Mouse (Mus musculus): ENCODE data around the gene Sypl. TPM values are rescaled to one million over a fixed set of nuclear protein-coding genes. Genes with fewer than 3 reads are reported as not detected.

The Sypl gene
- polyA plus RNA-seq, 1 experiment from 2014 or later: 39.8 TPM

GRCm38 (mm10) chr12:32924245-32924644 is 29.4 kb upstream of the Sypl start:
- Histone ChIP-seq H3K4me1 (peaks cover 12% of the 10 kb centered on the region), H3K4me3 (no peak overlapping the region), H3K9me3 (no peaks in the 10 kb centered on the region), H3K27ac (replicated peaks) (no peak overlapping the region), H3K4me2 (replicated peaks) (no peak overlapping the region), H3K36me3 (no peaks in the 10 kb centered on the region), H3K27me3 (no peaks in the 10 kb centered on the region), H3K9ac (replicated peaks) (no peak overlapping the region)
- WGBS: 34% methylated on average over 3 of the region's 3 CpGs
- ATAC-seq (replicated peaks): no peak

GRCm38 (mm10) chr12:32926331-32927172 is 27.1 kb upstream of the Sypl start:
- Histone ChIP-seq H3K27me3 (no peaks in the 10 kb centered on the region), H3K4me3 (no peak overlapping the region), H3K36me3 (no peaks in the 10 kb centered on the region), H3K4me1 (peaks cover 12% of the 10 kb centered on the region), H3K27ac (replicated peaks) (peak overlapping the region; percentile 60), H3K4me2 (replicated peaks) (0 out of 2 replicates have a peak overlapping the region, but pooled peaks have one; percentile 3), H3K9me3 (no peaks in the 10 kb centered on the region), H3K9ac (replicated peaks) (no peak overlapping the region)
- peak; percentile 90 for ATAC-seq (replicated peaks)
- WGBS: 48% methylated on average over 18 of the region's 18 CpGs

- Histone ChIP-seq H3K36me3 (no peaks in the 10 kb centered on the region), H3K27ac (replicated peaks) (peak overlapping the region; percentile 60), H3K9me3 (no peaks in the 10 kb centered on the region), H3K4me1 (peaks cover 12% of the 10 kb centered on the region), H3K9ac (replicated peaks) (no peak overlapping the region), H3K27me3 (no peaks in the 10 kb centered on the region), H3K4me2 (replicated peaks) (no peak overlapping the region), H3K4me3 (no peak overlapping the region)
- ATAC-seq (replicated peaks): no peak
- 62% methylated on average over 10 of the region's 10 CpGs for WGBS
These were observed 26.4 kb upstream of the Sypl start for GRCm38 (mm10) chr12:32927231-32927835.

GRCm38 (mm10) chr12:32928180-32928579 is 25.5 kb upstream of the Sypl start:
- 59% methylated on average over 3 of the region's 3 CpGs for WGBS
- no peak overlapping the region for H3K4me2 ChIP-seq (replicated peaks)
- ATAC-seq (replicated peaks): no peak

GRCm38 (mm10) chr12:32929831-32930513 is 23.7 kb upstream of the Sypl start:
- 90% methylated on average over 11 of the region's 11 CpGs for WGBS
- Histone ChIP-seq H3K9ac (replicated peaks) (no peak overlapping the region), H3K4me1 (peaks cover 12% of the 10 kb centered on the region), H3K4me2 (replicated peaks) (no peak overlapping the region), H3K36me3 (no peaks in the 10 kb centered on the region), H3K27me3 (no peaks in the 10 kb centered on the region), H3K4me3 (no peak overlapping the region), H3K27ac (replicated peaks) (no peak overlapping the region), H3K9me3 (no peaks in the 10 kb centered on the region)
- ATAC-seq (replicated peaks): no peak

More at GRCm38 (mm10) chr12:32928180-32928579, 25.5 kb upstream of the Sypl start:
- no peak overlapping the region for H3K27ac ChIP-seq (replicated peaks)
- no peaks in the 10 kb centered on the region for H3K36me3 ChIP-seq
- H3K9me3 ChIP-seq: no peaks in the 10 kb centered on the region
- peaks cover 12% of the 10 kb centered on the region for H3K4me1 ChIP-seq
- H3K27me3 ChIP-seq: no peaks in the 10 kb centered on the region
- no peak overlapping the region for H3K9ac ChIP-seq (replicated peaks)
- no peak overlapping the region for H3K4me3 ChIP-seq

GRCm38 (mm10) chr12:32930566-32930965 is 23.1 kb upstream of the Sypl start:
- WGBS: 82% methylated on average over 7 of the region's 7 CpGs
- Histone ChIP-seq H3K4me1 (peaks cover 12% of the 10 kb centered on the region), H3K9ac (replicated peaks) (no peak overlapping the region), H3K27me3 (no peaks in the 10 kb centered on the region), H3K4me2 (replicated peaks) (no peak overlapping the region), H3K4me3 (no peak overlapping the region), H3K27ac (replicated peaks) (no peak overlapping the region), H3K36me3 (no peaks in the 10 kb centered on the region), H3K9me3 (no peaks in the 10 kb centered on the region)
- no peak for ATAC-seq (replicated peaks)

GRCm38 (mm10) chr12:32936246-32936946 is 17.3 kb upstream of the Sypl start:
- Histone ChIP-seq H3K27ac (replicated peaks) (no peak overlapping the region), H3K9me3 (no peaks in the 10 kb centered on the region), H3K4me2 (replicated peaks) (no peak overlapping the region), H3K4me3 (no peak overlapping the region), H3K36me3 (no peaks in the 10 kb centered on the region), H3K9ac (replicated peaks) (no peak overlapping the region), H3K27me3 (no peaks in the 10 kb centered on the region), H3K4me1 (no peaks in the 10 kb centered on the region)
- ATAC-seq (replicated peaks): no peak
- 85% methylated on average over 4 of the region's 4 CpGs for whole genome bisulfite sequencing

GRCm38 (mm10) chr12:32941141-32941540 is 12.6 kb upstream of the Sypl start:
- no peak overlapping the region for H3K27ac ChIP-seq (replicated peaks)
- no peak overlapping the region for H3K4me3 ChIP-seq
- H3K4me2 ChIP-seq (replicated peaks): no peak overlapping the region
- H3K27me3 ChIP-seq: no peaks in the 10 kb centered on the region
- no peaks in the 10 kb centered on the region for H3K9me3 ChIP-seq
- H3K4me1 ChIP-seq: no peaks in the 10 kb centered on the region
- 89% methylated on average over 4 of the region's 4 CpGs for WGBS
- no peak overlapping the region for H3K9ac ChIP-seq (replicated peaks)
- no peak for ATAC-seq (replicated peaks)
- H3K36me3 ChIP-seq: no peaks in the 10 kb centered on the region

- H3K4me1 ChIP-seq: no peaks in the 10 kb centered on the region
- no peaks in the 10 kb centered on the region for H3K9me3 ChIP-seq
- H3K36me3 ChIP-seq: no peaks in the 10 kb centered on the region
- H3K4me3 ChIP-seq: no peak overlapping the region
- no peaks in the 10 kb centered on the region for H3K27me3 ChIP-seq
- no peak for ATAC-seq (replicated peaks)
- 45% methylated on average over 4 of the region's 4 CpGs for WGBS
- no peak overlapping the region for H3K9ac ChIP-seq (replicated peaks)
- no peak overlapping the region for H3K4me2 ChIP-seq (replicated peaks)
- no peak overlapping the region for H3K27ac ChIP-seq (replicated peaks)
These were observed 10.3 kb upstream of the Sypl start for GRCm38 (mm10) chr12:32943347-32943746.

- ATAC-seq (replicated peaks): no peak
- H3K27me3 ChIP-seq: no peaks in the 10 kb centered on the region
- H3K36me3 ChIP-seq: no peaks in the 10 kb centered on the region
- WGBS: 67% methylated on average over 3 of the region's 3 CpGs
- no peak overlapping the region for H3K27ac ChIP-seq (replicated peaks)
- H3K9me3 ChIP-seq: no peaks in the 10 kb centered on the region
- H3K9ac ChIP-seq (replicated peaks): no peak overlapping the region
- H3K4me2 ChIP-seq (replicated peaks): no peak overlapping the region
- H3K4me3 ChIP-seq: no peak overlapping the region
- no peaks in the 10 kb centered on the region for H3K4me1 ChIP-seq
These were observed 9.7 kb upstream of the Sypl start for GRCm38 (mm10) chr12:32943951-32944350.

GRCm38 (mm10) chr12:32944884-32945454 is 8.7 kb upstream of the Sypl start:
- H3K4me2 ChIP-seq (replicated peaks): no peak overlapping the region
- ATAC-seq (replicated peaks): no peak
- no peak overlapping the region for H3K9ac ChIP-seq (replicated peaks)
- H3K4me3 ChIP-seq: no peak overlapping the region
- H3K27ac ChIP-seq (replicated peaks): no peak overlapping the region
- H3K36me3 ChIP-seq: no peaks in the 10 kb centered on the region
- 78% methylated on average over 8 of the region's 8 CpGs for WGBS
- H3K27me3 ChIP-seq: no peaks in the 10 kb centered on the region
- H3K4me1 ChIP-seq: no peaks in the 10 kb centered on the region
- H3K9me3 ChIP-seq: no peaks in the 10 kb centered on the region
